Mouse (Mus musculus) liver, embryonic 14.5 days (tissue): ENCODE measurements around the gene Mettl11b. TPM values are rescaled to one million over a fixed set of nuclear protein-coding genes. Genes with fewer than 3 reads are reported as not detected.

Experiments
- ATAC-seq: fragments of 200-750 bp; cut with Nextera tagmentation; 2 replicates; pipeline ENCODE4 v1.8.0; 2017; ENCODE audit warnings: moderate number of reproducible peaks, mild to moderate bottlenecking, moderate library complexity; ENCODE audit not compliant: insufficient read depth
- DNase-seq, 3 experiments: peaks; one replicate each; pipeline ENCODE4 v3.0.0-alpha.2; 2012 to 2013; ENCODE audit warnings: low read depth in 3 of 3, low spot score in 3 of 3
- H3K27ac ChIP-seq: fragments of 300-500 bp; sonication (generic); 2 replicates; pipeline ENCODE4 v1.5.1; 2014; ENCODE audit warnings: moderate library complexity, mild to moderate bottlenecking, control low read depth, inconsistent platforms
- H3K27me3 ChIP-seq: fragments of 300-500 bp; sonication (generic); 2 replicates; pipeline ENCODE4 v1.6.1; 2014; ENCODE audit warnings: mild to moderate bottlenecking, low read length, moderate library complexity; ENCODE audit not compliant: control insufficient read depth, insufficient read depth
- H3K36me3 ChIP-seq: fragments of 300-500 bp; sonication (generic); replicated peaks from 2 replicates; pipeline ENCODE4 v1.6.1; 2014; ENCODE audit warnings: low read depth; ENCODE audit not compliant: control insufficient read depth, insufficient read depth
- H3K4me1 ChIP-seq, 2 experiments: fragments of 200-500 bp in 1 of 2; fragments of 300-500 bp in 1 of 2; sonication (generic) in 1 of 2; replicated peaks; 2 replicates each; pipeline ENCODE4 v1.6.1; 2012 to 2014; ENCODE audit warnings: antibody characterized with exemption in 1 of 2, inconsistent platforms in 1 of 2, low read length in 1 of 2; ENCODE audit not compliant: control insufficient read depth in 2 of 2, insufficient read depth in 2 of 2
- H3K4me2 ChIP-seq: fragments of 300-500 bp; sonication (generic); 2 replicates; pipeline ENCODE4 v1.6.1; 2014; ENCODE audit warnings: low read depth, mild to moderate bottlenecking, control low read depth, moderate library complexity
- H3K4me3 ChIP-seq, 2 experiments: fragments of 200-500 bp in 1 of 2; fragments of 300-500 bp in 1 of 2; sonication (generic) in 1 of 2; 2 replicates each; pipeline ENCODE4 v1.5.1; 2012 to 2014; ENCODE audit warnings: low read depth in 2 of 2, low read length in 2 of 2, mild to moderate bottlenecking in 2 of 2, control low read depth in 1 of 2, inconsistent platforms in 1 of 2, moderate library complexity in 1 of 2; ENCODE audit not compliant: insufficient read depth in 1 of 2
- H3K9ac ChIP-seq: fragments of 300-500 bp; sonication (generic); replicated peaks from 2 replicates; pipeline ENCODE4 v1.6.1; 2014; ENCODE audit warnings: mild to moderate bottlenecking, control low read depth, moderate library complexity
- H3K9me3 ChIP-seq: fragments of 300-500 bp; sonication (generic); 2 replicates; pipeline ENCODE4 v1.6.1; 2016; ENCODE audit warnings: low read length, mixed read lengths; ENCODE audit not compliant: control insufficient read depth
- CTCF ChIP-seq: IDR thresholded peaks from 2 replicates; pipeline ENCODE4 v1.5.1; 2016; ENCODE audit warnings: antibody characterized with exemption, low read depth, control low read depth
- EP300 ChIP-seq: IDR thresholded peaks from 2 replicates; pipeline ENCODE4 v1.6.1; 2016; ENCODE audit warnings: antibody characterized with exemption, low read depth
- WGBS: fragments of 180-500 bp; shearing (Covaris S2); extraction: QIAGEN DNeasy Blood & Tissue Kit; methylation state at CpG from one replicate; pipeline ENCODE4 v1.1.7; 2014; ENCODE audit not compliant: insufficient replicate concordance; 5-methylcytosine and 5-hydroxymethylcytosine counted together
- polyA plus RNA-seq, 2 experiments: library from polyadenylated mRNA; depleted of rRNA in 1 of 2; stranded (reverse) in 1 of 2; unstranded in 1 of 2; fragments of >200 nt; fragmentation: Nextera tagmentation in 1 of 2; extraction: Ambion mirVana in 1 of 2; gene quantifications; 2 replicates each; pipeline versions ENCODE4 v1.2.1 to v1.2.3; 2012 to 2014

Gene Mettl11b
- polyA plus RNA-seq, 2 experiments = not detected

GRCm38 (mm10) chr1:163723913-163724312 lies 1.1 kb downstream of the Mettl11b start:
- DNase-seq = no peak
- no peak for ATAC-seq
- Histone ChIP-seq H3K9me3 (no peaks in the 10 kb centered on the region), H3K4me2 (no peak overlapping the region), H3K27me3 (no peaks in the 10 kb centered on the region), H3K27ac (no peak overlapping the region), H3K4me1 (no peaks in the 10 kb centered on the region), H3K36me3 (no peaks in the 10 kb centered on the region), H3K4me3 (no peak overlapping the region), H3K9ac (no peak overlapping the region)
- TF ChIP-seq EP300 (no peak), CTCF (no peak)
- WGBS = 17% methylated on average over 1 of the region's 1 CpGs

DNA sequence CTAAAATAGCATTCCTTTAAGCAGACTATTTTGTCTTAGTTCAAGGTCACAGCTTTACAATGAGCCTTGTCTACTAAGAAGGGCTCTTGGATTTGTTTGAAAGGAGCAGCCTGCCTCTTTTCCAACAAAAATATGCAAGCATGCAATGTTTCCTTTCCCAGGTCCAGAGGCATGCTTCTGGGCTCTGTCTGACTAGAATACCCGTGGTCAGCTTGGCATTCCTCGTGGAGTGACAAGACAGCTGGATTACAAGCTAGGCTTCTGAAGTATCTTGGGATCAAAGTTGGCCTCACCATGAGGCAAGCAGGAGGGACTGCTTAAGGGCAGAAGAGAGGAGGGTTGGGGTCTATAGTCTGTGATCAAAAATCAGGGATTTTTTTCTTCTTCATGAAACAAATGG lies 16.4 kb downstream of the Mettl11b start:
- no peak for ATAC-seq
- DNase-seq = no peak
- Histone ChIP-seq H3K4me3 (no peak overlapping the region), H3K4me2 (no peak overlapping the region), H3K4me1 (no peaks in the 10 kb centered on the region), H3K36me3 (no peaks in the 10 kb centered on the region), H3K27ac (no peak overlapping the region), H3K9me3 (no peaks in the 10 kb centered on the region), H3K9ac (no peak overlapping the region), H3K27me3 (no peaks in the 10 kb centered on the region)
- WGBS = 45% methylated on average over 2 of the region's 2 CpGs
- TF ChIP-seq CTCF (no peak), EP300 (no peak)

- WGBS = 63% methylated on average over 7 of the region's 7 CpGs
- ATAC-seq = no peak
- H3K4me1 ChIP-seq = no peaks in the 10 kb centered on the region
- no peak overlapping the region for H3K27ac ChIP-seq
- no peak overlapping the region for H3K4me3 ChIP-seq
- no peak overlapping the region for H3K9ac ChIP-seq
- no peak overlapping the region for H3K4me2 ChIP-seq
- H3K27me3 ChIP-seq = no peaks in the 10 kb centered on the region
- H3K9me3 ChIP-seq = no peaks in the 10 kb centered on the region
- TF ChIP-seq CTCF (no peak), EP300 (no peak)
- DNase-seq = no peak
- no peaks in the 10 kb centered on the region for H3K36me3 ChIP-seq
Observed at GRCm38 (mm10) chr1:163700571-163700970, 24.5 kb downstream of the Mettl11b start.

DNA sequence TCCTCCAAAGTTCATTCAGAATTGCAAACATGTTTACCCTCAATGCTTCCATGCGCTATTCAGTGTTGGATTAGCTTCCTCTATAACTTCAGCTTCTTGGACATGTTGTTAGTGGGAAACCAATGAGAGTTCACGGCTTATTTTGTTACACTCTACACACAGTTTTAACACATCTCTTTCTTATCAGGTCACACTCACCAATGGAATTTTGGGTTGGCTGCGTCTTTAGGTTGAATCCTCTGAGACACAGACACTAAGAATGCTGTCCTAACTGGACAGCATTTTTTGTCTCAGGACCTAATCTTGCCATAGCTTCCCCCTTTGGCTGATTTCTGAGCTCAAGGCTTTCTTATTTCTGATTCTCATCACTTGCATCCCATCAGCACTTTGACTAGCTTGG lies 25.3 kb downstream of the Mettl11b start:
- WGBS = 60% methylated on average over 3 of the region's 3 CpGs
- Histone ChIP-seq H3K4me3 (no peak overlapping the region), H3K4me2 (no peak overlapping the region), H3K9ac (no peak overlapping the region), H3K9me3 (no peaks in the 10 kb centered on the region), H3K4me1 (no peaks in the 10 kb centered on the region), H3K27ac (no peak overlapping the region), H3K36me3 (no peaks in the 10 kb centered on the region), H3K27me3 (no peaks in the 10 kb centered on the region)
- no peak for ATAC-seq
- no peak for TF ChIP-seq CTCF
- no peak for TF ChIP-seq EP300
- no peak for DNase-seq

DNA sequence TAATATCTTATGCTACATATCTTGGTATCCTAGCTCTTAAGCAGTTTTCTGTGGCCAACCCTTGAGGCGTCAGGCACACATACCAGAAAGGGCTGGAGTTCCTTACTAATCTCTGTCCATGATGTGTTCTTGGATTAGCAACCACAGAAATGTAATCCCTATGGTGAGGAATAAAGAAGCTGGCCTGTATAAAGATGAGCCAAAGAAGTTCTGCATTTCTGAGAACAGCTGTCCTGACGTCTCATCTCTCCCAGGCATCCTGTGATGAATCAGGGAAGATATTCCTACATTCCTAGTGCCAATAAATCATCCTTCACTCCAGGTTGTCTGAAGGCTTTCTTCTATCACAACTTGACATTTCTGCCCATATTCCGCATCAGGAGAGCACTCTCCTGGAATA lies 33.2 kb downstream of the Mettl11b start:
- TF ChIP-seq CTCF (no peak), EP300 (no peak)
- Histone ChIP-seq H3K4me3 (no peak overlapping the region), H3K36me3 (no peaks in the 10 kb centered on the region), H3K4me1 (no peaks in the 10 kb centered on the region), H3K4me2 (no peak overlapping the region), H3K27me3 (no peaks in the 10 kb centered on the region), H3K27ac (no peak overlapping the region), H3K9ac (no peak overlapping the region), H3K9me3 (no peaks in the 10 kb centered on the region)
- DNase-seq (no peak), ATAC-seq (no peak)
- 64% methylated on average over 3 of the region's 3 CpGs for WGBS

DNA sequence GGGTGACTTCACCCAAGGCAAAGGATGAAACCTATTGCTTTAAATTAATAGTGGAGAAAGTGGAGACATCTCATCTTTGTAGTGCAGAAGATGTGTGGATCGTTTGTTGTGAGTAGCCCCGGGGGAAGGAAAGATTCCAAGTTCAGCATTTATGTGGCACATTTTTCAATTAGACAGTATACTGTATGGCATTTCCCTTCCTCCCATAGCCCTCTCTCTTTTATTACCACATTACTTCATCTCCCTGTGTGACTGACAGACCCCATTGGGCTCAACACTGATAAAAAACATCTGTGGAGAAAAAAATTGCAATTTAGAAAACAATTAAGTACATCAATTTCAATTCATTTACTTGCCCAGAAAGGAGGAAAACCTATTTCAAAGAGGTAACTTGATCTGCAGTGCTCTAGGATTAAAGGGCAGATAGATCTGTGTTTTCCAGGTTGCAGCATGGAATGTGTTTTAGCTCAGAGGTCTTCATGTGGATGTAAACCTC lies 42.0 kb downstream of the Mettl11b start:
- no peak for DNase-seq
- Histone ChIP-seq H3K4me2 (no peak overlapping the region), H3K27me3 (no peaks in the 10 kb centered on the region), H3K9ac (no peak overlapping the region), H3K27ac (no peak overlapping the region), H3K36me3 (no peaks in the 10 kb centered on the region), H3K4me1 (no peaks in the 10 kb centered on the region), H3K4me3 (no peak overlapping the region), H3K9me3 (no peaks in the 10 kb centered on the region)
- WGBS = 64% methylated on average over 2 of the region's 2 CpGs
- ATAC-seq = no peak
- no peak for TF ChIP-seq CTCF
- TF ChIP-seq EP300 = no peak
